Mouse (Mus musculus) kidney, postnatal 25 days (tissue): ENCODE results near the gene Smc4.

Source experiments
- DNase-seq, 2 experiments: peaks; one replicate each; pipeline ENCODE4 v3.0.0; 2021; ENCODE audit warnings: mixed read lengths in 2 of 2

Smc4 gene

GRCm38 (mm10) chr3:69004437-69005337, at the start of gene Smc4, which contains the start of gene Ift80:
Gene Smc4, plus strand, starts transcription at chr3:69004738.
Gene Ift80, minus strand, starts transcription at chr3:69004570.
- peak; percentile 97 for DNase-seq

DNA sequence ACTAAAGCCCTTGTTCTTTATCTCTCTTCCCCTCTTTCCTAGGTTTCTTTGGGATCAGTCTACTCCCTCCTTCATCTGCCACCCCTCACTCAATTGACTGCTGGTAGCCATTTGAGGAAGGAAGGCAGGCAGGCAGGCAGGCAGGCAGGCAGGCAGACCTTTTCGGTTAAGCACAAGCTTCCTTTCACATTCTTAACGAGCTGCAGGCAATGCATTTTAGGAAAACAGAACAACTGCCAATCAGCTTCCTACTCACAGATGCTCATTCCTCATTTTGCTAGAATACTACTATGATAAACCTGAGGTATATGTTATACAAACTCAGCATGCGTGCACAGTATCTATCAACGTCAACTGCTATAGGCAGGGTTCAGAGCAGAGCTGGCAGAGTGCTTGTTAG, 48.1 kb upstream of the Smc4 start:
- no peak for DNase-seq

DNA sequence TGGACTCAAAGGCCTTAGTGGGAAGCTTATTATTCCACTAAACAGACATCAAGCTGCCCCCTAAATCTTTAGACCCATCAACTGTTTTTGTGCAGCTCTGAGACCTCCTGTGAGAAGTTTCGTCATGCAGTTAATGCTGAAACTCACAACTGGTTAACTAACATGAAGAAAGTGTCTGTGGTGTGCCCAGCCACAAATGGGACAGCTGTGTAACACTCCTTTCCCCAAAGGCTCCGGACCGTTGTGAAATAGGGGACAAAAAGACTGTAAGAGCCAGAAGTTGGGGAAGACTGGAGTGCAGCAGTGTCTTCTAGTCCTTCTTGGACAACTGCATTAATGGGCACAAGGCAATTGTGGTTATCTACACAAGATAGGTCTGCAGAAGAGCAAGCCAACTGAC, 47.1 kb upstream of the Smc4 start:
- DNase-seq = no peak

DNA sequence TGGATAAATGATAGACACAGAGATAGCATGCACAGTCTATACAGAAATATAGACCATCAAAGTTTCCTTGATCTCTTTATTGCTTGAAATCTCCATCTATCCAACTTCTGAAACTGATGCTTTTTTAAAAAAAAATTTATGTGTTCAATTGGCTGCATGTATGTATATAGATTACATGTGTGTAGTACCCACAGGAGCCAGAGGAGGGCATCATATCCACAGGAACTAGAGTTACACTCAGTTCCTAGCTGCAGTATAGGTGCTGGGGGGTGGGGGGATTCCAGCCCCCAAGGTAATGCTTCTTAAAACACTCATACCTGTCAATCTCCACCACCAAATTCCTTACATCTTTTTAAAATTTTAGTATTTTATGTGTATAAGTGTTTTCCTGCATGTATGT, 39.9 kb upstream of the Smc4 start:
- peak in 1 of 2 experiments; percentile 45 for DNase-seq

DNA sequence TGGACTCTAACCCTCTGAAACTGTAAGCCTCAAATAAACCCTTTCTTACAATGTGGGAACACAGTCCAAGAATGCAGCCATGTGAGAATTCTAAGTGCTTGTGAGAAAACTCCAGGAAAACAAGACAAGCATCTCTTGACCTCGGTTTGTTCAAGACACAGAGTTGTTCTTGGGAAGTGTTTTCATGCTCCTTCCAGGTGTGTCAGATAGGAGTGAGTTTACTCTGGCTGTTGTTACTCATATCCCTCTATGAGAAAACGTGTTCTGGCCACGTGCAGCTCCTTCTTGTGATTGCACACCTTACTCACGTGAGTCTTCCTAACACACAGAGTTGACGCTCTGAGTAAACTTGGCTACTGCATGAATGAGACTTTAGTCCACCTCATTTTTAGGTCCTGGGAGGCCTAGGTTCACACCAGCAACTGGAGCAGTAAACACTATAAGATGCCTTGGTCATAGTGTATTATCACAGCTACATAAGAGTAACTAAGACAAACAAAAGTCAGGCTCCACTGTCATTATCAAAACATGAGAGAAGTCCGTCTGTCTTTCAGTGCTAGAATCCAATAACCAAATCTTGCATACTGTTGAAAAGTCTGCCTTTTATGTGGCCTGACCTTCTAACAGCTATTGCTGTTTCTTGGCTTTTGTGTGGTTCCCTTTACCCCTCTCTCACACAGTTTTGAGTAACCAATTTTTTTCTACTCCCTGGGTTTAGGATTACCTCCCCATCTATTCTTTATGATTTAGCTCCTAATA, 37.8 kb upstream of the Smc4 start:
- no peak for DNase-seq

DNA sequence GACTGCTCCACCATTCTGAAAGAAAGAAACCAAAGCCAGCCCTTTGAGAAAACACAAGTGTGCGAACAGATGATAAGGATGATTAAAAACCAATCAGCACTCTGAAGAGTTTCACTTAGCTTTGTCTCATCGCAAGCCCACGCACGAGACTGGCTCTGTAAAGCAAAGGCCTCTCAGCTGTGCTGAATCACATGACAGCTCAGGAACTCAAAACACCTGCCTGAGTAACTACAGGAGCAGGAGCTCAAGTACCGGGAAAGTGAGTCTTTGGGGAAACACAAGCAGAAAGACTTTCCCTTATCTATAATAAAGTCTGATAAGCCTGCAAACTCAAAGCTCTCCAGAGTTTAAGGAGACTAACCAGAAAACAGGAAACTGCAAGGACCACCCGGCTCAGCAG, 37.1 kb upstream of the Smc4 start:
- DNase-seq = no peak

DNA sequence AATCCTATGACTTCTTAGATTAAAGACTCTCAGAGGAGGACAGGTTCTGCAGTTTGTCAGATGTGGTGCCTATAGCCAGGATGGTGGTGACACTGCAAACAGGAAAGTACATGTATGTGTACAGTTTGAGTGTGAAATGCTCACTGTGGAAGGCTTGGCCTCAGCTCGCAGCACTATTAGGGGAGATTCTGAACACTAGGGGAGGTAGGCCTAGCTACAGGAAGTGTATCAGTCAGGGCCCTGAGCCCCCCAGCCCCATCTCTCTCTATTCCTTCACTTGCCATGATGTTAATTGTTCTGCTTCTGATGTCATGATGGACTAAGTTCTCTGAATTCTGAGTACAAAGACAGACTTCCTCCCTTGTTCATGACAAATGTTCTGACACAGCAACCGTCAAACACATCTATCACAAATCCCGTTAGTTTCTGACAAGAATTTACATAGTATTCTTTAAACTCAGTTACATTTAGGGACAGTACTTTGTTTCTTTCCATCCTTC, 35.4 kb upstream of the Smc4 start:
- no peak for DNase-seq

DNA sequence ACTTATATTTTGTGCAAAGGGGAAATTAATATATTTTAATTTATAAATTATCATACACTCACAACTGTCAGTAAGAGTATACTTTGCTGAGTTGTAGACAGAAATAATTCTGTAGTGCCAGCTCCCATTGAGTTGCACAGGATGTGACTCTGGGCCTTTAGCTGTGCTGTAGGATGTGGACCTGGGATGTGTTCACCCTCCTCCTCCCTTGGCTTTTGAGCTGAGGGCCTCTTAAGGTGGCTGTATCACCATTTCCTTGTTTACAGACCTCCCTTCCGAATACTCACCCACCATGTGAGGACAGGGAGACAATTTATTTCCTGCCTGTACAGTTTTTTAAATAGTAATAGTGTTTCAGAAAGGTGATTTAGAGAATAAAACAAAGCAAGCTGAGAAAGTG, 31.0 kb upstream of the Smc4 start:
- no peak for DNase-seq

GRCm38 (mm10) chr3:68974639-68975532, 29.7 kb upstream of the Smc4 start:
- no peak for DNase-seq

DNA sequence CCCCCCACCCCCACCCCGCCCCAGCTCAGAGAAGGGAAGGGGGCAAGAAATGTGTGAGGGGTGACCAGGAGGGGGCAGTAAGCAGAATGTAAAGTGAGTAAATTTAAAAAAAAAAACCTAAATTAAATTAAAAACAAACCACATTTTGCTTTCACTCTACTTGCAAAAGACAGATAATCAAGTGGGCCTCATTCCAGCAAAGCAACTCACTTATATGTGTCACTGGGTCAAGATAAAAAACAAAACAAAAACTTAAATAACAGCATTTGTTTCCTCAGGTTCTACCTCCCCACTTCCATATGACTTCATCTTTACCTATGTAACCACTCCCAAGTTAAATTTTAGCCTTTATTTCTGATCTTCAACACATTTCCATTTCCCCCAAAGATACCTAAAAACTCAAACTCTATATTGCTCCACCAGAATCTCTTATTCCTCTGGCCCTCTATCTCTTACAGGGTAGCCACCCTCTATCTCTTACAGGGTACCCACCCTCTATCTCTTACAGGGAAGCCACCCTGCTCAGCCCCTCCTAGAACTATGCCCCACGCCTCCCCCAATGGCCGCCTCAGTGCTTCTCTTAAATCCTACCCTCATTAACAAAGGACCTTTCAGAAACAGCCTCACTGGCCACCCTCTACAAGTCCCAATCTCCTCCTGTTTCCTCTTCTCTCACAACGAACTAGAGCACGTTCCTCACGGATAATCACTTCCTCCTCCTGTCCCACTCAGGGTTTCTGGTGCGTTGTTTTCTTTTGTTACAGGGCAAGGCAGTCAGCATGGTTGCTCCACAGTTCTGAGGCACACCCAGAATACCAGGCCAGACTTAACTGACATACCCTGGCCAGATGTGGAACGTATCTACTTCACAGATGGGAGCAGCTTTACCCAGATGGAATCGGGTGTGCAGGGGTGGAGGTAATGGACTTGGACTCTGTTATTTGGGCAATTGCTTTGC, 28.7 kb upstream of the Smc4 start:
- DNase-seq = no peak

DNA sequence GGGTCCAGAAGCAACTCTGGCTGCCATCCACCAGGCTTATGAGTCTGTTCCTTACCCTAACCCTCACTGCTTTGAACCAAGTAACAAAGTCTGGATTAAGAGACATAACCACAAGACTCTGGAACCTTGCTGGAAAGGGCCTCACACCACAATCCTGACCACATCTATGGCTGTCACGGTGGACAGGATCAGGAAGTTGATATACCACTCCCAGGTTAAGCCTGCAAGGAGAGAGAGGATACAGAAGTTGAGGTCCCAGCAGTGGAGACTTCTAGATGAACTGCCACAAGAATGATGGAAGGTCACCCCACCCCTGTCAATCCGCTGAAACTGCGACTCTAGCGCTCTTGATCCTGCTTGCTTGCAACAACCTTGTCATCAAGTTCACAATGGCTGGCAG, 26.8 kb upstream of the Smc4 start:
- no peak for DNase-seq

DNA sequence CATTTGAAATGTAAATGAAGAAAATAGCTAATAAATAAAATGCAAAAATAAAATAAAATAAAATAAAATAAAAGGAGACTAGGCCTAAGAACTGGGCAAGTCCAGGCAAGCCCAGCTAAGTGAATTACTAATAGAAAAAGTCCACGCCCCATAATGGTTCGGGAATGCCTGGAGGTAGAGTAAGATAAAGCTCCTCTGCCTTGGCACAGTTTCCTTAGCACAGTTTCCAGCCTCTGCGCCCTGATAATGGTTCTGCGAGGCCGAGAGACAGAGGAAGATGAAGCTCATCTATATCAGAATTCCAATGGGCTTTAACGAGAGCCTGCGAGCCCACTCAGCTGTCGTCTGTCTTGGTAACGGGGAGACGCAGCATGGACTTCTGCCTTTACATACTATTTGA, 25.4 kb upstream of the Smc4 start:
- DNase-seq = no peak

DNA sequence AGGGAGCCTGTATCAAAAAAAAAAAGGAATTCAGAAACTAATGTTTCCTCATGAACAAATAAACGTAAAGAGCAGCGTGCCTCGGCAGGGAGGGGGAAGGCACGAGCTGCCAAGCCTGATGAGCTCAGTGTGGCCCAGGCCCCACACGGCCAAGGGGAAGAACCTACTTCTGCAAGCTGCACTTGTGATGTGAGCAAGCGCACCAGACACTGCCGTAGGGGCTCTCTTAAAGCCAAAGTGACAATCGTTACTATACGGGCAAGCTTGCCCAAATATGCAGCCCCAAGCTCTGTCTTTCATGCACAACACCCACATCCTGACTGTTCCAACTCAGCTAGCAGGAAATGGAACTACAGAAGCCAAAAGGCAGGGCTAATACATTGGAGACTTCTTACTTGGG, 23.6 kb upstream of the Smc4 start:
- no peak for DNase-seq

- no peak for DNase-seq
These were observed 18.0 kb upstream of the Smc4 start for GRCm38 (mm10) chr3:68986550-68986949.

DNA sequence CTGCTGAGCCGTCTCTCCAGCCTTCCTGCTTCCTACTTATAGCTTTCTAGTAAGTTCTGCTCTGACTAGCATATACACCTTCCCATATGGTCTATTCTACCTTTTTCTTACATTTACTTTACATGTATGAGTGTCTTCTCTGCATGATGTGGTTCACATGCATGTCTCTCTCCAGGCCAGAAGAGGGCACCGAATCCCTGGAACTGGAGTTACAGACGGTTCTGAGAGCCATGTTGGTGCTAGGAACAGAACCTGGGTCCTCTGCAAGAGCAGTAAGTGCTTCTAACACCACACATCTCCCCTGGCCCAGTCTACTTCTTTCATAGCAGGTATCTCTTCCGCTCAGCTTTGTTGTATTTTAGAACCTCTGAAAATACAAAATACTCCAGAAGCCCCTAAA, 1.8 kb upstream of the Smc4 start:
- no peak for DNase-seq

DNA sequence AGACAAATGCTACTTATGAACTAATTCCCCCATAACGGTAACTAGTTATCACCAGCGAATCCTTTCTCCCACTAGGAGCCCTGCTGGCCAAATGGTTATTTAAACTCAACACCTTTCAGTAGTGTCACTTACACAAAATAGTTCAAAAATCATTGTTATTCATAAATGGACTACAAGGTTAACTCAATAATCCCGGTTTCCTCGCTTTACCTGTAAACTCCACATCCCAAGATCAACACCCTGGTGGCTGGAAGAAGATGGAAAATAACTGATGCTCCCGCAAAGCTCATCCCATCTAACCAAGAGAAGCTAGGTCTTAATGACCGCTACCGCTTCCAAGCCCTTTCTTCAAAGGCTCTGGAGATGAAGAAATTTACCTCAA, 492 bp upstream of the Smc4 start:
- no peak for DNase-seq

GRCm38 (mm10) chr3:69005338-69006245, 1.1 kb downstream of the Smc4 start:
- DNase-seq = peak; percentile 44 to 75

GRCm38 (mm10) chr3:69006246-69006760, 1.8 kb downstream of the Smc4 start:
- DNase-seq = peak in 1 of 2 experiments; percentile 2

- no peak for DNase-seq
These were observed 4.3 kb downstream of the Smc4 start for GRCm38 (mm10) chr3:69008873-69009272.

DNA sequence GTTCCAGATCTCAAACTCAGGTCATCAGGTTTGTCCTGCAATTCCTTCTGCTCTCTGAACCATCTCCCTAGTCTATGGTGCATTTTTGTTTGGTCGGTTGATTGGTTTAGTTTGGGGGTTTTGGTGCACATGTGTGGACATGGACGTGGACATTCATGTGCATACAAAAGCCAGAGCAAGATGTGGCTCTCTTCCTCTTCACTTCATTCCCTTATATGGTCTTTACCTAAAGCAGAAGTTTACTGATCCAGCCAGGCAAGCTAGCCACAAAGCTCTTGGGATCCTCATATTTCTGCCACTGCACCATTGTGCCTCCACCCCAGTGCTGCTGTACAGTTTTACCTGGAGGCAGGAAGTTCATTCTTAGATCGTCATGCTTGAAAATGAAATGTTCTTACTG, 12.6 kb downstream of the Smc4 start:
- no peak for DNase-seq
